Mouse (Mus musculus) heart, postnatal 10 days (tissue): Measurements from ENCODE around the gene Acaa1a. TPM values are rescaled to one million over a fixed set of nuclear protein-coding genes. Genes with fewer than 3 reads are reported as not detected.
"Not testable (repeated sequence)": the region's sequence is repeated elsewhere in the genome, so short reads cannot be mapped to it uniquely, and the experiment has no call there.

ENCODE experiments used
- DNase-seq, 2 experiments: peaks; one replicate each; pipeline ENCODE4 v3.0.0; 2021
- intact Hi-C: fragments of 180-260 bp; cut with DNase I; formaldehyde crosslinking; loops from one replicate; pipeline ENCODE4 v1.15.1; 2025
- total RNA-seq, 2 experiments: library from RNA; stranded (reverse); gene quantifications; 2 replicates each; pipeline ENCODE4 v1.2.3; 2021

Gene Acaa1a
- total RNA-seq, 2 experiments from 2014 or later, result 78.6 to 80.0 TPM

DNA sequence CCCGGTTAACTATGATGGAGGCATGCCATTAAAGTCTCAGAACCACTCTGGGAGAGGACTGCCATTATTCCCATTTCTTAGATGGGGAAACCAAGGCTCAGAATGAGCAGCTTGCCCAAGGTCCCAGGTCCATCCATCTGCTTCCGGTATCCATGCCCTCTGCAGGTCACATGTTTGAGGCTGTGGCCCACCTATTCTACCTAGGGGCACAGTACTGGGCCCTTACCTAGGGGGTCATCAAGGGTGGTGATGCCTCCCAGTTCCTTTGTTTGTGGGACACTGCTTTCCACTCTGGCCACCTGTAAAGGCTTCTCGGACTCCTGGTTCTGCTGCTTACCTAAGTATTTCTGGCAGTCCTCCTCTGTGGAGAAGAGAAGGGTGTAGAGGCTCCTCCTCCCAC, 1.1 kb upstream of the Acaa1a start:
- intact Hi-C loops, result no loop called here
- DNase-seq, result no peak

DNA sequence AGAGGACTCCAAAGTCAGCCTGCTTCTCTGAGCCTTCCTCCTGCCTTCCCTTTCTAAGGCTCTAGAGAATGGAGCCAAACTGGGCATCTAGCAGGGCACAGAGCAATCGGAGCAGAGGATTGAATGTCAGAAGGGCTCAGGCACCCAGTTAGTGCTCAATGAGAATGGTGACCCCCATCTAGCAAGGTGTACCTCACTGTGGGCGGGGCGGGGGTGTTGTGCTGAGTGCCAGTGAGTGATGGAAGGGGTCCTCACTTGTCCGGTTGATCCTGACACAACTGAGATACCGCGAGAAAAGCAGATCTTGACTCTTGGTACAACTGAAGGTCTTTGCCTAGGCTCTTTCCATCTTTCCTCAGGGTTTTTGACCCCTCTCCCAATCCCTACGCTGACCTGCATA, 370 bp upstream of the Acaa1a start:
- DNase-seq, result no peak
- intact Hi-C loops, result no loop called here

DNA sequence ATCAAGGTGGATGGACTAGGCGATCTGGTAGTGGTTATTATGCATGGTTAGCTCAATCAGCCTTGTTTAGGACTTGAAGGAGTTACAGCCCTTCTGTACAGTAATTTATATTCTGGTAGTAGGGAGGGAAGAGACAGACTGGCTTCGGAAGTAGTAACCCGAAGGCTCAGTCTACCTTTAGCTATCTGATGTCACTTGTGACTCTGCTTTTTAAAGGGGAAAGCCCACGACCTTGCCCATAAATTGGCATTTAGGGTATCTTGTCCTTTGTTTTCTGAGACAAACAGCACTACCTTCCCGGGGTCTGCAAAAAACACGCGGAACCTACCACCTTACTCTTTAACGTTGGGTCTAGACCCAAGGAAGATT, 720 bp downstream of the Acaa1a start:
- intact Hi-C loops, result loop anchor here (2.0 kb wide), 1 partner anchor 17 kb away; the partner anchor contains the start of gene Oxsr1
- no peak for DNase-seq

DNA sequence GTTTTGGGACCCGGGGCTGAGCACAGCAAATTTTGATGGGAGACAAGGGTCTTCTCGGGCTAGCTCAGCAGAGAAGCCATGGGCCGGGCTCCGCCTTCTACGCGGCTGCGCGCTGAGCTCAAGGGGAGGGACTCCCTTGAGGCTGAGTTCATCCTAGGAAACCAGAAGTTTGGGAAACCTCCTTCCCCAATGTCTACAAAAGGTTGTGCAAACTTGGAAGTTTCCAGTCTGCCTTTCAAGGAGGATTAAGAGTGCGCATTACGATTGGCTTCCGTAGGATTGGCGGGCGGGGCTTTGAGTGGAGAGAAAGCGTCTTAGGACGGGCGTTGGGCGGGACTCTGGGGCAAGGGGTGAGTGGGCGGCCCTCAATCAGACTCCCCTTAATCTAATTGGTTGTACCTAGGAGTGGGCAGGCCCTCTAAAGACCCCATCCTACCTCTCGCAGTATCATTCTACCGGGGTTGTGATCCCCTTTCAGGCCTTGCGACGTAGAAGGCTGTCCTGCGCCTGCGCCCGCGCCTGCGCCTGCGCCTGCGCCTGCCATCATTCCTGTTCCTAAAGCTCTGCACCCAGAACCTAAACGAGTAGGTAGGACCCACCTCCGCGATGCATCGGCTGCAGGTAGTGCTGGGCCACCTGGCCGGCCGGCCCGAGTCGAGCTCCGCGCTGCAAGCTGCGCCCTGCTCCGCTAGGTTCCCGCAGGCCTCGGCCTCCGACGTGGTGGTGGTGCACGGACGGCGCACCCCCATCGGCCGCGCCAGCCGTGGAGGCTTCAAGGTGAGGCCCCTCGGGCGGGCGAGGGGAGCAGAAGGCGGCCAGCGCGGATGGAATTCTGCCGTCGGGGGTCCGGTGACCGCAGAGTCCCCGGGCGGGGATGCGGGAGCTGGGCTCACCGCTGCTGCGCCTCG, 1.7 kb downstream of the Acaa1a start, which contains the start of gene Myd88:
Gene Myd88, minus strand, starts transcription at position 503 of the 908 bp plus-strand sequence.
- intact Hi-C loops, result loop anchor here (2.0 kb wide), 1 partner anchor 18 kb away; the partner anchor contains the start of gene Oxsr1
- DNase-seq, result peak; percentile 96 to 97

DNA sequence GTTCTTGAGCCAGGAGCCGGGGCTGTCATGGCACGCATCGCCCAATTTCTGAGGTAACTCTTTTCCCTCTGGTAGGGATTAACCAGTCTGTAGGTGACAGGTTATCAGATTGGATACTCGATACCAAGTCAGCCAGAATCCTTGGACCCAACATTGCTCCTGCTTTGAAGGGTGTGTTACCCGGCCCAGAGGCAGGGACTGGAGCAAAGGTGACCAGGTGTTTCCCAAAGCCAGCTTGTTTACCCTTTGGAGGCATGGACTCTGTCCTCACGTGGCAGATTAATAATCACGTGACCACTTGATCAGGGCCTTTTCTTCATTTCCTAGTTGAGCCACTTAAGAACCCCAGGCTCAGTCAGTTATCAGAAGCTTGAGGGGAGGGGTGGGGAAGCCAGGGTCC, 3.3 kb downstream of the Acaa1a start:
- no peak for DNase-seq
- intact Hi-C loops, result no loop called here

DNA sequence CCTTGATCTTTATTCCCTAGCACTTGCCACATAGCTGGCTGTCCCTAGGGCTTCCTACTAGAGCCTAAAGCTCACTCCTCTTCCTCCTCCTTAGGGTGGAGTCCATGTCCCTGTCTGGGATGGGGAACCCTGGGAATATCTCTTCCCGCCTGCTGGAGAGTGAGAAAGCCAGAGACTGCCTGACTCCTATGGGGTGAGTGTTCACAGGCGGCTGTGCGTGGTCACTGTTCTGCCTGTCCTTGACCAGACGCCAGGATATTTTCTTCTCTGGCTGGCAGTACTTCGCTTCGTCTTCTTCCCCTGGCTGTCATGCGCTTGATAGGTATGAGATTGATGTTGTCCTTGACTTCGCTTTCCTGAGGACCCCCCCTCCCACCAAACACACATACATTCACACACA, 6.9 kb downstream of the Acaa1a start:
- intact Hi-C loops, result no loop called here

DNA sequence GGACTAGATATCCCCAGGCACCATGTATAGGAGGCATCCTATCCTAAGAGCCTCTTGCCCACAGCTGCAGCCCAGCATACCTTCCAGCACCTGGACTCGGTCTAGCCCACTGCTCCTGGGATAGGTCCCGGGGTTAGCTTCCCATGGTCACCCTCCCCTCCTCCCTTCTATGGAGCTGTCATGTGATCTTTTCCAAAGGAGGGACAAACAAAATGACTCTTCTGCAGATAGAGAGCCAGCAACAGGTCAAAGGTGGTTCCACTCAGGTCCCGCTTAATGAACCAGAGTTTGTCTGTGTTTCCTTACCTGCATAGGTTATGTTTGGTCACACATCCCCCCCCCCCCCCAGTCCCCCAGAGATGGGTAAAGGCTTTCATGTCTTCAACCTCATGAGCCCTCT, 11.1 kb downstream of the Acaa1a start:
- DNase-seq, result no peak
- intact Hi-C loops, result loop anchor here (5.0 kb wide), 2 partner anchors 73 to 243 kb away; no protein-coding TSS in a partner anchor

More for the DNA sequence above, 6.9 kb downstream of the Acaa1a start:
- no peak for DNase-seq

DNA sequence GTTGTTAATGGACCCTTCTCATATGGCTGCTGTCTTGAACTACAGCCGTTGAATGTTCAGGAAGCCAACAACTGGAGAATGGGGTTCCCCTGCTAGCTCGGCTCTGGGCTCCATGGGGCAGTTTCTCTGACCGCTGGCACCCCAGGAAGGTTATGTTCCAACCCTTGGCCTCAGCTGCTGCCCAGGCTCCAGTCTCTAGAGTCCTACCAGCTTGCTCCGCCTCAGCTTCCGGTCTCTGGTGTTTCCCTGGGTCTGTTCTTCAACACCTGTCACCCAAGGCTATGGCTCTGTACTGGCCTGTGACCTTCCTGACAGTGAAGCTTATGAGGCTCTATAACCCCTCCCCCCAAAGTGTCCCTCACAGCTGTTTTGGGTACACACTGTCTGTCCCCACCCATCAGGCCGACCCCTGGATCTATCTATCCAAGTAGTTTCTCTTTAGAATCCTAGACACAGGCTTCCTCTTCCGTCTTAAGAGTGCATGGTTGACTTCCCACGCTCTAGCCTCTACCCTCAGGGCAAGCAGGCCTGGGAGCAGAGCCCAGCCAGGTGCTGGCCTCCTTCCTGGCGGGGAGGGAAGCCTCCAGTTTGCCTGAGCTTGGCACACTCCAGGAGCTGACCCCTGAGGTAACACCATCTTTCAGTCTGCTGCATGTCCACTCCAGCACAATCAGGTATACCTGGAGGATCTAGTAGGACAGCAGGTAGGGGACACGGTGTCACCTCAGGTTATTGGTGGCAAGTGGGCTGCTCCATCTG, 11.7 kb downstream of the Acaa1a start:
- intact Hi-C loops, result loop anchor here (5.0 kb wide), 2 partner anchors 74 to 244 kb away; no protein-coding TSS in a partner anchor
- DNase-seq, result no peak

DNA sequence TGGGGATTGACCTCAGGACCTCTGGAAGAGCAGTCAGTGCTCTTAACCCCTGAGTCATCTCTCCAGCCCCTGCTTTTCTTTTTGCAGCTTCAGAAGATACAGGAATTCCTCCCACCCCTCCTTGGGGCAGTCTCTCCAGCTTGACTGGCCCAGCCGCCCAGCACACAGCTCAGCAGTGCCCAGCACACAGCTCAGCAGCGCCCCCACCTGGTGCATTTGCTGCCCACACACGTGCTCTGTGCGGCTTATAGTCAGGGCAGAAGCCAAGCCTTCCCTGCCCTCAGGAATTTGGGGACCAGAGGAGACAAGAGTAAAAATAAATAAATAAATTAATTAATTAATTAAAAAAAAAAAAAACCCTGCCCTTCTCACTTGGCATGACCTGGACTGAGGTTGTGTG, 12.6 kb downstream of the Acaa1a start:
- intact Hi-C loops, result loop anchor here (2.0 to 5.0 kb wide), 3 partner anchors 75 to 245 kb away; partner anchors contain the start of gene Acaa1b
- DNase-seq, result peak; percentile 73 to 90

DNA sequence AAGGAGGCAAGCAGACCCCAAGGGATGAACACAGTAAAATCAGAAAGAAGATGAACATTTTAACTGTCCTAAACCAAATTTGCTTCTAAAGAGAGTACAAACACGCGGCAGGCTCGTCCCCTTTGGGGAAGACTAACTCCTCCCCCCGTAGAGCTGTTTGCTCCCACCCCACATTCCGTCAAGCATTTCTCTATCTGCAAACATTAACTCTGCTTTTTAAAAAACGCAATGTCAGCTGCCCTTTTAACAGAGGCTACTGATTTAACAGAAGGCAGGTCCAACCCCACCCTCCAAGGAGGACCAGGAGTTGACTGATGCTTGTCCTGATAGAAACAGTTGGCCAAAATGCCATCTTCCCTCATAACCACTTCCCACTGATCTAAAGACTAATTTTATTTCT, 14.4 kb downstream of the Acaa1a start:
- intact Hi-C loops, result loop anchor here (2.0 to 5.0 kb wide), 3 partner anchors 77 to 247 kb away; partner anchors contain the start of gene Acaa1b
- DNase-seq, result no peak

DNA sequence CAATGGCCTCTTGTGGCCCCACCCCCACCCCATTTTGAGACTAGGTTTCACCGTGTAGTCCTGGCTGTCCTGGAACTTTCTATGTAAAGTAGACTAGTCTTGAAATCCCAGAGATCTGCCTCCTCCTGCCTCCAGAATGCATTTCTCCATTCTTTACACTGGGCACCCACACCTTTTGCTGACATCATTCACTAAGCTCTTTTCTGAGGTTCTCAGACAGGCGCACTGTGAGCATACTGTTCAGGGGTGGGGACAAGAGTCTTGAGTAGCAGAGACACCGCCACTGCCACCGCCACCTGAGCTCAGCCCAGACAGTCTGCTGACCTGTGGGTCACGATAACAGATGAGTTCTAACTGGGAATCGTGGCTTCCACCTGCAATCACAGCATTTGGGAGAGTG, 16.5 kb downstream of the Acaa1a start:
- intact Hi-C loops, result no loop called here
- no peak for DNase-seq

DNA sequence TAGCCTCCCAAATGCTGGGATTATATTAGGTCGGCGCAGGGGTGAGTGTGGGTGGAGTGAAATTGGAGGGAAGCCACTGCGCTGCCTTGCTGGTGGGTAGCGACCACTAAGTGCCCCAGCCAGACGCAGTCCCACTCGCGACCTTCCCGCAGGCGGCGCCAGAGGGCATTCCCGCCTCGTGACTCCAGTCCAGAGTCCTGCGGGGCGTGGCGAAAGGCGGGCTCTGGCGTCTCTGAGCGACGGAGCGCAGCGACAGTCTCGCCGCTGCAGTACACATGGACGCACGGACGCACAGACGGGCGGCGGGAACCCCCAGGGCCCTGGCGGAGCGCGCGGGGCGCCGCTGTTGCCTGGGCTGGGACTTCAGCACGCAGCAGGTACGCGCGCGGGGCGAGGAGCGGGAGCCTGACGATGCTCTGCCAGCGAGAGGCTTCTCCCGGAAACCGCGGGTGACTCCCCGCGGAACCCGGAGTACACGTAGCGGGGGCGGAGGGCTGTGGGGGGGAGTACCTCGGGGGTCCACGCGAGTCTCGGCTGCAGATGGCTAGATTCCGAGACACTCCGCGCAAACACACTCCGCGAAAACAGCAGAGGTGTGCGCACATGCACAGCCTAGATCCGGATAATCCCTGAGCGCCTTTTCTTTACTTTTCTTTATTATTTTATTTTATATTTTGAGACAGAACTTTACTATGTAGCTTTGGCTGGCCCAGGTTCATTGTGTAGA, 18.0 kb downstream of the Acaa1a start, which contains the start of gene Xylb:
Gene Xylb, plus strand, starts transcription at position 51 of the 727 bp plus-strand sequence.
- intact Hi-C loops, result loop anchor here (1.0 kb wide), 1 partner anchor 73 kb away; no protein-coding TSS in a partner anchor

DNA sequence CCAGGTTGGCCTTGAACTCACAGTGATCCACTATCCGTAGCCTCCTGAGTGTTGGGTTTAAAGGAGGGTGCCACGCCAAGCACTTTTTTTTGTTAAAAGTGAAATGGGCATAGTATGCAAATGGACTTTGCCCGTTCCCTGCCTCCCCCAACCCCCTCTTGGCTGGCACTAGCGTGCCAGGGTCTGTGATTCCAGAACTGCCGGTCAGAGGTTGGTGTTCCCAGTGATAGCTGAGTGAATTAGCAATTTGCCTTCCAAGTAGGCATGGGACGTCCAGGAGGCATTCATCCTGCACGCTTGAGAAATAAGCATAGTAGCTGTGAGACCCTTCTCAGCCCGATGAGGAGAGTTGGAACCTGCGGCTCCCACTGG, 18.6 kb downstream of the Acaa1a start:
- intact Hi-C loops, result no loop called here
- no peak for DNase-seq

More for the DNA sequence above, 18.0 kb downstream of the Acaa1a start, which contains the start of gene Xylb:
- DNase-seq, result peak; percentile 92 to 95

DNA sequence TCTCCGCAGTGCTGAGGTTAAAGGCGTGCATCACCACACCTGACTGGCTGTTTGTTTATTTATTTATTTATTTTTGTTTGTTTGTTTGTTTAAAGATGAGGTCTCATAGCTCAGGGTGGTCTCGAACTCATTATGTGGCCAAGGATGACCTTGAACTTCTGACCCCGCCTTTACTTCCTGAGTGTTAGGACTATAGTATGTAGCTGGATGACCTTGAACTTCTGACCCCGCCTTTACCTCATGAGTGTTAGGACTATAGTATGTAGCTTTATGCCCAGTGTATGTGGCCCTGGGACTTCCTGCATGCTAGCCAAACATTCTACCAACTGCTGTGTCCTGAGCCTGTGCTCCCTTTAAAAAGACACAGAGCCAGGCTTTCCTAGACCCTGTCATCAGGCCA, 21.9 kb downstream of the Acaa1a start:
- intact Hi-C loops, result no loop called here

DNA sequence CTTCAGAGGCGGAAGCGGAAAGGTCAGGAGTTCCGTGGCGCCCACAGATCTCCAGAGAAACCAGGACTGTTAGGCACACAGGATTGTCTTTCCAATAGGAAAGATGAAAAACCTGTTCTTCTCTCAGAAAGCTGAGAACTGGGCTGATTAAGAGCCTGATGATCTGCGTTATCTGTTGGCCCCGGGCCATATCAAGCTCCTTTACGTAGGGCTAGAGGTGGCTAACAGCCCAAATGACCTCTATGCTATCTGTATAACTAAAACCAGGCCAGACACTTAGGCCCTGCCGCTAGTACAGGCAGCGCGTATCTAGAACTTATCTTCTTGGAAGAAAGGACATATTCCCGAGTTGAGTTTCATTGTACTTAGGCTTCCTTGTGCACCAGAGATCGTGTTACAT, 23.8 kb downstream of the Acaa1a start:
- no peak for DNase-seq
- intact Hi-C loops, result no loop called here

More for the DNA sequence above, 21.9 kb downstream of the Acaa1a start:
- no peak for DNase-seq

DNA sequence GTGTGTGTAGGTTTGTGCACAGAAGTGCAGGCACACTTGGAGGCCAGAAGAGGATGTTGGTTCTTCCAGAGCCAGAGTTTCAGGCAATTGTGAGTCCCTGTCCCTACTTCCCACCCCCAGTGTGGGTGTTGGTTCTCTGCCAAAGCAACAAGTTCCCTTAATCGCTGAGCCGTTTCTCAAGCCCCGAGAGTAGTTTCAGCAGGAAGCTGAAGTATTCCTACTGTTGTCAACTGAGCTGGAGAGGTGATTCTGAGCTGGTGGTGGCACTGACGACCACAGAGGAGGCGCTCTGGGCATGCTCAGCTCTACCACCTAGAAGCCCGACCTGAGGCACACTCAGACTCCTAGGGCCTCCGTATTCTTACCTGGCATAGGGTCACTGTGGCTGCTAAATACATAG, 25.8 kb downstream of the Acaa1a start, which contains the start of gene Slc22a14:
Gene Slc22a14, minus strand, starts transcription at position 270 of the 400 bp plus-strand sequence.
- intact Hi-C loops, result no loop called here
- DNase-seq, result peak; percentile 24 to 30

DNA sequence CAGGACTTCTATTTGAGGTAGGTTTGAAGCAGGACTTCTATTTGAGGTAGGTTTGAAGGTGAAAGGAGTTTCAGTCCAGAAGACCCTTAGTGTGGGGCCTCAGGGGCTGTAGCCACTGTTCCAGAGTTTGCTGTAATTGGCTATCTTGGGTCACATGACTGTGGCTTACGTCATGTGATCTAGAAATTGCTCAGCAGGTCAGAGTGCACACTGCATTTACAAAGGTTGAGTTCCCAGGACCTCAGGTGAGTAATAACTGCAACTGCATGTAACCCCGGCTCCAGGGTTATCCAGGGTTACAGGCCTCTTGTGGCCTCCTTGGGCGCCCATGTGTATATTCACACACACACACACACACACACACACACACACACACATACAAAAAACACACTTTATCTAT, 28.9 kb downstream of the Acaa1a start:
- intact Hi-C loops, result no loop called here
- DNase-seq, result no peak

DNA sequence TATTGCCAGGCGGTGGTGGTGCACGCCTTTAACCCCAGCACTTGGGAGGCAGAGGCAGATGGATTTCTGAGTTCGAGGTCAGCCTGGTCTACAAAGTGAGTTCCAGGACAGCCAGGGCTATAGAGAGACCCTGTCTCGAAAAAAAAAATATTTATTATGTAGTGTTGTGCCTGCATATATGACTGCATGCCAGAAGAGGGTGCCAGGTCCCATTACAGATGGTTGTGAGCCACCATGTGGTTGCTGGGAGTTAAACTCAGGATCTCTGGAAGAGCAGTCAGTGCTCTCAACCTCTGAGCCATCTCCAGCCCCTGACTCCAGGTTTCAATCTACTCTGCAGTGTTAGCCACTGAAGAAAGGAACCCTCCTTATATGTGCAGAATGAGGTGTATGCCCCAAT, 31.3 kb downstream of the Acaa1a start:
- DNase-seq, intact Hi-C loops: not testable (repeated sequence)

DNA sequence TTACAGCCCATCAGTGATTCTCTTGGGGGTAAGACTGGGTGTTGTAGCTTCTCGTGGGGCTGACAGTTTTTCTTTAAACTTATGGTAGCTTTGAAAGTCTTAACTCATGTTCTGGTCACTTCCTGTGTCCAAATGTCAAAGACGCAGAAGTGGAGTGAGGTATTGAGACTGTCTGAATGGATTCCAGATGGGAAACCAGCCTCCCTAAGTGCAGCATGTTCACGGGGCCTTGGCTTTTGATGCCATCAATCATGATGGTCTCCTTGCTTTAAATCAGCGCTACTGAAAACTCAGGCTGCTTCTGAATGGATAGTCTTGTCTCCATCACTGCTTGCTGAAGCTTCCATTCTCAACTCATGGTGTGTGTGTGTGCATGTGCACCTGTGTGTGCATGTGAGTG, 31.8 kb downstream of the Acaa1a start:
- intact Hi-C loops, result no loop called here
- no peak for DNase-seq

DNA sequence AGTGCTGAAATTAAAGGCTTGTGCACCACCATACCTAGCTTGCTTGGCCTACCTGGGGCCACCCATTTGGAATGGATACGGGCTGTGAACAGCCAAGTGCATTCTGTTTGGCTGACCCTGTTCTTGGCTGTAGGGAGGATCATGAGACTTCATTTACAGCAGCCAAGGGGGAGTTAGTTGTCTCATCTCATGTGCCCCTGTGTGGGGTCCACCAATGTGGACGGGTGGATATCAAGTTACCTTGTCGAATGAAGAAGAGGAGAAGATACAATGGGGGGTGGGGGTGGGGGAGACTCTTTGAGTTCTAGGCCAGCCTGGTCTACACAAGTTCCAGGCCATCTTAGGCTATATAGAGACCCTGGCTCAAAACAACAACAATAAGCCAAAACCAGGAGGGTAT, 35.5 kb downstream of the Acaa1a start:
- no peak for DNase-seq
- intact Hi-C loops, result no loop called here
